Mouse (Mus musculus): Measurements from ENCODE around the gene Thpo. TPM values are rescaled to one million over a fixed set of nuclear protein-coding genes. Genes with fewer than 3 reads are reported as not detected.
A peak's percentile ranks its signal among the peaks of the same experiment; 100 is the strongest.

Thpo gene
- total and polyA plus RNA-seq, 3 experiments = 0.08 to 1.0 (median 0.19) TPM

GRCm38 (mm10) chr16:20703699-20704400, 30.5 kb downstream of the Thpo start:
- in situ Hi-C loops (cut with MboI; ENCODE audit: low pct_ligation_motif_present, low pct_unique_long_range_greater_than_20kb, low sequenced_read_pairs) (no loop called here), dilution Hi-C loops (cut with MboI; ENCODE audit: extremely low pct_ligation_motif_present, extremely low pct_unique_long_range_greater_than_20kb, low sequenced_read_pairs) (no loop called here)
- Histone ChIP-seq H3K9me3 (replicated peaks; ENCODE audit: low read length) (no peaks in the 10 kb centered on the region), H3K27ac (ENCODE audit: insufficient read depth, low read depth) (no peak overlapping the region), H3K4me3 (replicated peaks in 1 of 3; ENCODE audit: low read depth in 2 of 3, low read length in 2 of 3, poor library complexity in 1 of 3) (no peak overlapping the region), H3K4me1 (ENCODE audit: control insufficient read depth in 1 of 2, insufficient read depth in 2 of 2) (peaks cover 13 to 58% of the 10 kb centered on the region in 2 experiments), H3K27me3 (replicated peaks) (no peaks in the 10 kb centered on the region), H3K79me2 (replicated peaks; ENCODE audit: control insufficient read depth, extremely low read depth, insufficient read depth, poor library complexity, severe bottlenecking) (no peaks in the 10 kb centered on the region), H3K9ac (ENCODE audit: insufficient read depth, low read depth) (no peak overlapping the region), H3K4me2 (ENCODE audit: insufficient read depth, low read depth, poor library complexity, severe bottlenecking) (no peak overlapping the region), H3K36me3 (replicated peaks in 1 of 2; ENCODE audit: control insufficient read depth in 1 of 2, insufficient read depth in 1 of 2, low read length in 1 of 2) (peaks cover 0 to 25% of the 10 kb centered on the region in 2 experiments)
- DNase-seq (ENCODE audit: extremely low read depth) = no peak
- TF ChIP-seq POLR2AphosphoS2 (IDR thresholded peaks at IDR 0.05; ENCODE audit: low read depth, low read length) = no peak
- TF ChIP-seq CTCF (conservative IDR thresholded peaks at IDR 0.05 in 1 of 2, IDR thresholded peaks at IDR 0.05 in 1 of 2; ENCODE audit: low read depth in 2 of 2, low read length in 2 of 2) = no peak
- no peak for TF ChIP-seq GABPA (IDR thresholded peaks at IDR 0.05; ENCODE audit: insufficient replicate concordance, low read depth, low read length)
- no peak for TF ChIP-seq PAX5 (IDR thresholded peaks at IDR 0.05; ENCODE audit: low read length)
- TF ChIP-seq ZNF384 (IDR thresholded peaks at IDR 0.05; ENCODE audit: low read depth, low read length) = no peak
- TF ChIP-seq USF1 (IDR thresholded peaks at IDR 0.05; ENCODE audit: low read depth, low read length) = no peak
- no peak for TF ChIP-seq RCOR1 (conservative IDR thresholded peaks at IDR 0.05; ENCODE audit: low read depth, low read length)
- no peak for TF ChIP-seq ELF1 (IDR thresholded peaks at IDR 0.05; ENCODE audit: low read depth, low read length)
- TF ChIP-seq ETS1 (conservative IDR thresholded peaks at IDR 0.05; ENCODE audit: low read depth, low read length) = no peak
- TF ChIP-seq MAZ (IDR thresholded peaks at IDR 0.05; ENCODE audit: low read depth, low read length) = no peak
- TF ChIP-seq TCF12 (IDR thresholded peaks at IDR 0.05; ENCODE audit: low read depth, low read length) = no peak
- no peak for TF ChIP-seq UBTF (IDR thresholded peaks at IDR 0.05; ENCODE audit: low read depth, low read length)
- no peak for TF ChIP-seq MEF2A (IDR thresholded peaks at IDR 0.05; ENCODE audit: borderline replicate concordance, low read depth, low read length)
- TF ChIP-seq CHD1 (IDR thresholded peaks at IDR 0.05; ENCODE audit: low read depth, low read length) = no peak

- peak overlapping the region; percentile 5; the same call in 1 of the 2 replicates for H3K27ac ChIP-seq (ENCODE audit: insufficient read depth, low read depth)
- no peaks in the 10 kb centered on the region for H3K9me3 ChIP-seq (replicated peaks; ENCODE audit: low read length)
- peaks cover 13 to 58% of the 10 kb centered on the region in 2 experiments for H3K4me1 ChIP-seq (ENCODE audit: control insufficient read depth in 1 of 2, insufficient read depth in 2 of 2)
- peaks cover 0 to 27% of the 10 kb centered on the region in 2 experiments for H3K36me3 ChIP-seq (replicated peaks in 1 of 2; ENCODE audit: control insufficient read depth in 1 of 2, insufficient read depth in 1 of 2, low read length in 1 of 2)
- dilution Hi-C loops (cut with MboI; ENCODE audit: extremely low pct_ligation_motif_present, extremely low pct_unique_long_range_greater_than_20kb, low sequenced_read_pairs) = no loop called here
- no peak overlapping the region for H3K9ac ChIP-seq (ENCODE audit: insufficient read depth, low read depth)
- TF ChIP-seq KAT2A (IDR thresholded peaks at IDR 0.05; ENCODE audit: insufficient replicate concordance, low read length) (no peak), HCFC1 (IDR thresholded peaks at IDR 0.05; ENCODE audit: low read depth, low read length) (no peak), IRF4 (IDR thresholded peaks at IDR 0.05; ENCODE audit: low read depth, low read length) (no peak), ZNF384 (IDR thresholded peaks at IDR 0.05; ENCODE audit: low read depth, low read length) (no peak), ETS1 (conservative IDR thresholded peaks at IDR 0.05; ENCODE audit: low read depth, low read length) (no peak), CTCF (conservative IDR thresholded peaks at IDR 0.05 in 1 of 2, IDR thresholded peaks at IDR 0.05 in 1 of 2; ENCODE audit: low read depth in 2 of 2, low read length in 2 of 2) (no peak), BHLHE40 (IDR thresholded peaks at IDR 0.05; ENCODE audit: low read depth, low read length) (no peak), MAFK (IDR thresholded peaks at IDR 0.05; ENCODE audit: insufficient replicate concordance, low read length) (no peak), JUND (conservative IDR thresholded peaks at IDR 0.05; ENCODE audit: low read depth, low read length) (no peak), UBTF (IDR thresholded peaks at IDR 0.05; ENCODE audit: low read depth, low read length) (no peak), NELFE (IDR thresholded peaks at IDR 0.05; ENCODE audit: low read depth, low read length) (no peak), SMC3 (IDR thresholded peaks at IDR 0.05; ENCODE audit: low read depth, low read length) (no peak), SIN3A (IDR thresholded peaks at IDR 0.05; ENCODE audit: low read length) (no peak), MEF2A (IDR thresholded peaks at IDR 0.05; ENCODE audit: borderline replicate concordance, low read depth, low read length) (no peak), MAZ (IDR thresholded peaks at IDR 0.05; ENCODE audit: low read depth, low read length) (no peak)
- in situ Hi-C loops (cut with MboI; ENCODE audit: low pct_ligation_motif_present, low pct_unique_long_range_greater_than_20kb, low sequenced_read_pairs) = no loop called here
- H3K4me3 ChIP-seq (replicated peaks in 1 of 3; ENCODE audit: low read depth in 2 of 3, low read length in 2 of 3, poor library complexity in 1 of 3) = no peak overlapping the region
- H3K4me2 ChIP-seq (ENCODE audit: insufficient read depth, low read depth, poor library complexity, severe bottlenecking) = no peak overlapping the region
- no peaks in the 10 kb centered on the region for H3K79me2 ChIP-seq (replicated peaks; ENCODE audit: control insufficient read depth, extremely low read depth, insufficient read depth, poor library complexity, severe bottlenecking)
- H3K27me3 ChIP-seq (replicated peaks) = no peaks in the 10 kb centered on the region
- DNase-seq (ENCODE audit: extremely low read depth) = no peak
Measured at GRCm38 (mm10) chr16:20703071-20703470, 31.2 kb downstream of the Thpo start.
